Mouse (Mus musculus) hindbrain, embryonic 15.5 days (tissue): Measurements from ENCODE around the gene Gm10770. TPM values are rescaled to one million over a fixed set of nuclear protein-coding genes. Genes with fewer than 3 reads are reported as not detected.
A peak's percentile ranks its signal among the peaks of the same experiment; 100 is the strongest.
"Not testable (repeated sequence)": the region's sequence is repeated elsewhere in the genome, so short reads cannot be mapped to it uniquely, and the experiment has no call there.

Source experiments
- ATAC-seq: fragments of 200-750 bp; cut with Nextera tagmentation; 2 replicates; pipeline ENCODE4 v1.8.0; 2017; ENCODE audit warnings: low read depth, moderate number of reproducible peaks, moderate TSS enrichment; ENCODE audit not compliant: low FRiP score
- H3K27ac ChIP-seq: fragments of 300-500 bp; sonication (generic); replicated peaks from 2 replicates; pipeline ENCODE4 v1.5.1; 2015; ENCODE audit warnings: mild to moderate bottlenecking, inconsistent platforms
- H3K27me3 ChIP-seq: fragments of 300-500 bp; sonication (generic); 2 replicates; pipeline ENCODE4 v1.6.1; 2015; ENCODE audit warnings: control low read depth, inconsistent platforms
- H3K36me3 ChIP-seq: fragments of 300-500 bp; sonication (generic); 2 replicates; pipeline ENCODE4 v1.6.1; 2015; ENCODE audit warnings: control low read depth, inconsistent platforms
- H3K4me1 ChIP-seq: fragments of 300-500 bp; sonication (generic); replicated peaks from 2 replicates; pipeline ENCODE4 v1.6.1; 2015; ENCODE audit warnings: control low read depth, inconsistent platforms
- H3K4me2 ChIP-seq: fragments of 300-500 bp; sonication (generic); 2 replicates; pipeline ENCODE4 v1.6.1; 2015; ENCODE audit warnings: moderate library complexity, mild to moderate bottlenecking, inconsistent platforms
- H3K4me3 ChIP-seq: fragments of 300-500 bp; sonication (generic); 2 replicates; pipeline ENCODE4 v1.5.1; 2015; ENCODE audit warnings: mild to moderate bottlenecking, inconsistent platforms
- H3K9ac ChIP-seq: fragments of 300-500 bp; sonication (generic); 2 replicates; pipeline ENCODE4 v1.6.1; 2015; ENCODE audit warnings: inconsistent platforms
- H3K9me3 ChIP-seq: fragments of 300-500 bp; sonication (generic); 2 replicates; pipeline ENCODE4 v1.6.1; 2016; ENCODE audit warnings: control low read depth, inconsistent platforms
- WGBS: fragments of 180-500 bp; shearing (Covaris S2); methylation state at CpG from one replicate; pipeline ENCODE4 v1.1.7; 2015; 5-methylcytosine and 5-hydroxymethylcytosine counted together
- polyA plus RNA-seq: library from polyadenylated mRNA; unstranded; fragments of >200 nt; fragmentation: Nextera tagmentation; extraction: Ambion mirVana; gene quantifications from 2 replicates; pipeline ENCODE4 v1.2.1, GENCODE M21; 2015

Gm10770 gene
- polyA plus RNA-seq: not detected in 2 replicates

DNA sequence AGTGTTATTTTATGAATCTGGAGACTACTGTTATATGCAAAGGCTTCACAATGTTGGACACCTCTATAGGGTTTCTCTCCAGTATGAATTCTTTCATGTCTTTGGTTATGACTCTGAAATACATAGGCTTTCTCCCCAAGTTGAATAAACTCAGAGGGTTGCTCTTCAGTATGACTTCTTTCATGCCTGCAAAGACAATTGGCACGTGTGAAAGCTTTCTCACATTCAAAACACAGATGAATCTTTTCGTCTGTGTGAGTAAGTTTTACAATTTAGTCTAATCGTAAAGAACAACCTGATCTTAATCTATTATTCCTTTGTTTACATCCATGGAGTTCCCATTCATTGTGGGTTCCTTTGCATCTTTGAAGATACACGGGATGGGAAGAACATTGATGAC lies at the start of gene Gm10770:
TSS of gene Gm10770 (minus strand) at position 101 of the 400 bp plus-strand sequence.
- H3K4me2 ChIP-seq, H3K27ac ChIP-seq, H3K9me3 ChIP-seq, H3K4me1 ChIP-seq, H3K9ac ChIP-seq, ATAC-seq, H3K36me3 ChIP-seq, H3K27me3 ChIP-seq, H3K4me3 ChIP-seq: not testable (repeated sequence)
- WGBS: 88% methylated on average over 4 of the region's 4 CpGs

- H3K27ac ChIP-seq, H3K4me1 ChIP-seq, H3K36me3 ChIP-seq, H3K4me2 ChIP-seq, H3K27me3 ChIP-seq, H3K4me3 ChIP-seq, H3K9ac ChIP-seq, ATAC-seq, H3K9me3 ChIP-seq: not testable (repeated sequence)
These were observed 43.8 kb upstream of the Gm10770 start for GRCm38 (mm10) chr2:150223263-150223662.

GRCm38 (mm10) chr2:150218363-150218725 lies 38.9 kb upstream of the Gm10770 start:
- WGBS: 19% methylated on average over 4 of the region's 4 CpGs
- Histone ChIP-seq H3K9ac (peak overlapping the region; percentile 48), H3K4me3 (peak overlapping the region; percentile 48), H3K4me2 (peak overlapping the region; percentile 56), H3K27ac (peak overlapping the region; percentile 67; the same call in 1 of the 2 replicates)
- not testable (repeated sequence) for H3K4me1 ChIP-seq, H3K27me3 ChIP-seq, H3K9me3 ChIP-seq, H3K36me3 ChIP-seq, ATAC-seq

DNA sequence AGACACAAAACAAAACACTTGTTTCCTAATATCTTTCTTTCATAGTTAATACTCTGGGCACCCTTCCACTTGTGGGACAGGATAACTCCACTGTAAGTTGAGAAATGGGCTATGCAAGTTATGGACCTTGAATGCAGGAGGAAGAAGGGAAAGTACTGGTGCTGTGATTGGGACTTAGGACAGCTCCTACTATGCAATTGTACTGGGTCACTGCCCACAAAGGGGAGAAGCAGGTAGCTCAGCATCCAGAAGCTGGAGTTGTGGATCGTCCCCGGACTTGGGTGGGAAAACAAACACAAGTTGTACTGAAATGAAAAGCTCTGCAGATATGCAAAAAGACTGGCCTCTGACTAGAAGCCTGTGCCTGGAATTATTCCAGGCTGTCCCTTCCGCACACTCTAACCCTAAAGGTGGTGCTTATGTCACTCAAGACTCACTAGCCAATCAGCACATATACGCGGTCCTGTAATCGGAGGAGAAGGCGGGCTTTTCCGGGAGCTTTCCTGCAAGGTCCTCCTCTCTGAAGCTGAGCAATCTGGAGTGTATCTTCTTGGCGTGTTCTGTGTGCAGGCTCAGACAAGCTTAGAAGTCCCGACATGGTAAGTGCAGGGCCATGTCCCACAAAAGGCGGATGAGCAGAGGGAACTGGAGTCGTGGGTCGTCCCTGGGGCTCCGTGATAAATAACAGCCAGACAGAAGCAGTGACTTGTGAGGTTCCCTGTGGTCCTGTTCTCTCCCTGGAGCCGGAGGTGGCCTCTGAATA lies 38.3 kb upstream of the Gm10770 start, which contains the start of gene Zfp937:
TSS of gene Zfp937 (plus strand) at position 474 of the 763 bp plus-strand sequence.
- Histone ChIP-seq H3K4me3 (peak within 1 kb of the TSS; percentile 48), H3K27ac (peak within 1 kb of the TSS; percentile 67; the same call in 1 of the 2 replicates), H3K4me2 (peak within 1 kb of the TSS; percentile 56), H3K9ac (peak within 1 kb of the TSS; percentile 48)
- not testable (repeated sequence) for H3K9me3 ChIP-seq, H3K36me3 ChIP-seq, H3K27me3 ChIP-seq, H3K4me1 ChIP-seq
- ATAC-seq: peak; percentile 100
- WGBS: 0% methylated on average over 15 of the region's 15 CpGs

DNA sequence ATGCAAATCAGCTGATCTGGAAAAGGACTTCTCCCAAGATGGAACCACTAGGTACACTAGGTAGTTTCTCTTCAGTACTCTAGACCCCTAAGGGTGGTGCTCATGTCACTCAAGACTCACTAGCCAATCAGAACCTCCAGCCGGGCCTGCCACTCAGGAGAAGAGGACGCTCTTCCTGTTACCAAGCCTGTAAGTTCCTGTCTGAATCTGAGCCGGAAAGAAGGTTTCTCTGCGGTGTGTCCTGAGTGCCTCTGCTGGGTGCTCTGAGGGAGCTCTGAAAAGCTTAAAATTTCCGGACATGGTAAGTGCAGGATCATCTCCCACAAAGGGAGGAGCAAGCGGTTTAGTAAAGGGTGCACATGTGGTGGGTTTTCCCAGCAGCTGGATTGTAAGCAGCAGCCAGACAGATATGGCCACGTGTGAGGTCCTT lies 2.1 kb upstream of the Gm10770 start, which contains the start of gene Gm14139:
TSS of gene Gm14139 (plus strand) at position 186 of the 430 bp plus-strand sequence.
- not testable (repeated sequence) for H3K9ac ChIP-seq, H3K36me3 ChIP-seq, H3K27me3 ChIP-seq, H3K4me2 ChIP-seq, H3K4me1 ChIP-seq, H3K9me3 ChIP-seq, ATAC-seq, H3K27ac ChIP-seq, H3K4me3 ChIP-seq
- WGBS: 78% methylated on average over 7 of the region's 7 CpGs

DNA sequence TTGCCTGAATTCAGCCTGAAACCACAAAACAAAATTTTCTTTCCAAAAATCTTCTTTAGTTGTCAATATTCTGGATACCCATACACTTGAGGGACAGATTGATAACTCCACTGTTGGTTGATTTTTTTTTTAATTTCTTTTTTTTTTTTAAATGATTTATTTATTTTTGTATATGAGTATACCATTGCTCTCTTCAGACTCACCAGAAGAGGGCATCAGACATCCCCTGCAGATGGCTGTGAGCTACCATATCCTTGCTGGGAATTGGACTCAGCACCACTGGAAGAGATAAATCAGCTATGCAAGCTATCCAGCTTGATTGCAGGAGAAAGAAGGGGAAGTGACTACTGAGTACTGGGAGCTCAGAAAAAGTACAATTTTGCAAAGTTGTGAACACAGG lies 1.6 kb upstream of the Gm10770 start:
- not testable (repeated sequence) for ATAC-seq

GRCm38 (mm10) chr2:150173833-150174232 lies 5.6 kb downstream of the Gm10770 start:
- H3K27ac ChIP-seq: no peak overlapping the region
- 0 out of 2 replicates have a peak, but pooled peaks cover 6% of the 10 kb centered on the region for H3K9me3 ChIP-seq
- H3K27me3 ChIP-seq: no peaks in the 10 kb centered on the region
- no peak overlapping the region for H3K4me3 ChIP-seq
- no peak for ATAC-seq
- H3K4me1 ChIP-seq: no peaks in the 10 kb centered on the region
- H3K4me2 ChIP-seq: no peak overlapping the region
- no peaks in the 10 kb centered on the region for H3K36me3 ChIP-seq
- H3K9ac ChIP-seq: no peak overlapping the region

More for the DNA sequence above, 1.6 kb upstream of the Gm10770 start:
- not testable (repeated sequence) for H3K27me3 ChIP-seq, H3K27ac ChIP-seq, H3K4me3 ChIP-seq, H3K9me3 ChIP-seq, H3K4me1 ChIP-seq, H3K36me3 ChIP-seq, H3K9ac ChIP-seq, H3K4me2 ChIP-seq

DNA sequence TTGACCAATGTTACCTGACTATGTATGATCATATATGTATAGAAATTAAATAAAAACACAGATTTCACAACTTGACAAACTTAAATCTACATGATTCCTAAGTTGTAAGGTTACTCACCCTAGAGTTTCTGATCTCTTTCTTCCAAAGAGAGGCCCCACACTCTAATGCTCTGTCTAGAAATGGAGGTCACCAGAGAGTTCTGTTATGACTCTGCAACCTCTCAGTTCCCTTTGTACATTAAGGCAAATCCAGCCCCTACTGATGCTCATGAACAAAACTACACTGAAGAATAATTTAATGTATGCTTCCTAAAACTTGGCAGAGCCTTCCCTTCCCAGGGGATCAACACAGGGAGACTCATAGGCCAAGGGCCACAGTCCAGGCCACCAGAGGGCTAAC lies 12.8 kb downstream of the Gm10770 start:
- no peak for ATAC-seq
- no peak overlapping the region for H3K4me3 ChIP-seq
- no peak overlapping the region for H3K9ac ChIP-seq
- H3K9me3 ChIP-seq: no peaks in the 10 kb centered on the region
- H3K36me3 ChIP-seq: no peaks in the 10 kb centered on the region
- H3K27ac ChIP-seq: no peak overlapping the region
- H3K4me2 ChIP-seq: no peak overlapping the region
- no peaks in the 10 kb centered on the region for H3K4me1 ChIP-seq
- no peaks in the 10 kb centered on the region for H3K27me3 ChIP-seq

- H3K4me1 ChIP-seq: peaks cover 7% of the 10 kb centered on the region
- under 1% methylated on average over 13 of the region's 13 CpGs for WGBS
These were observed 43.0 kb downstream of the Gm10770 start, which contains the start of gene Zfp120 for GRCm38 (mm10) chr2:150136435-150136897. Gene Zfp120, minus strand, starts transcription at chr2:150136708.

DNA sequence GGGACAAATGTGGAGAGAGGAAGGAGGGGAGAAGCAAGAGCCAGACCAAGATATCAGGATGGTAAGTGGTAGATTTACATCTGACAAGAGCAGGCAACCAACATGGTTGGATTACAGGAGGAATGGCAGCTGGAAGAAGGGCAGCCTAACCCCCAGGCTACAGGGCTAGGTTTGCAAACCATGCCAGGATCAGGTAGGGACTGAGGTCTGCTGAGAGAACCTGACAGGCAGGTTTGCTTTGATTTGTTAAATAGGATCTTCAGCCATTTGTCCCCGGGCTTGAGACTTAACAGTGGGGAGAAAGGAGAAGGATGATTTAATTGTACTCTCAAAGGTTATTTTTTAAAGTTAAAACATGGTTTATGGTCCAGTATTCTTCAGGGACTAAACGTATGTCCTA lies 46.7 kb downstream of the Gm10770 start:
- H3K4me2 ChIP-seq: no peak overlapping the region
- H3K4me1 ChIP-seq: peaks cover 7% of the 10 kb centered on the region
- no peaks in the 10 kb centered on the region for H3K27me3 ChIP-seq
- H3K36me3 ChIP-seq: peaks cover 43% of the 10 kb centered on the region
- WGBS: 97% methylated on average over 2 of the region's 2 CpGs
- H3K4me3 ChIP-seq: no peak overlapping the region
- ATAC-seq: no peak
- no peak overlapping the region for H3K27ac ChIP-seq
- H3K9me3 ChIP-seq: peaks cover 21% of the 10 kb centered on the region; the same call in 1 of the 2 replicates
- H3K9ac ChIP-seq: no peak overlapping the region

More at GRCm38 (mm10) chr2:150136435-150136897, 43.0 kb downstream of the Gm10770 start, which contains the start of gene Zfp120:
- Histone ChIP-seq H3K4me2 (peak within 1 kb of the TSS; percentile 66), H3K4me3 (peak within 1 kb of the TSS; percentile 82), H3K27me3 (no peaks in the 10 kb centered on the region), H3K9me3 (peaks cover 4% of the 10 kb centered on the region; the same call in 1 of the 2 replicates), H3K36me3 (peaks cover 18% of the 10 kb centered on the region), H3K9ac (peak within 1 kb of the TSS; percentile 69), H3K27ac (peak within 1 kb of the TSS; percentile 81)
- peak; percentile 100 for ATAC-seq

GRCm38 (mm10) chr2:150132002-150132401 lies 47.5 kb downstream of the Gm10770 start:
- H3K4me3 ChIP-seq, H3K4me2 ChIP-seq, H3K27me3 ChIP-seq, ATAC-seq, H3K9ac ChIP-seq, H3K4me1 ChIP-seq, H3K27ac ChIP-seq: not testable (repeated sequence)
- Histone ChIP-seq H3K9me3 (peaks cover 21% of the 10 kb centered on the region; the same call in 1 of the 2 replicates), H3K36me3 (peaks cover 44% of the 10 kb centered on the region)
- WGBS: 94% methylated on average over 1 of the region's 1 CpGs
